Mouse (Mus musculus) T-helper 17 cell (primary cell): ENCODE results near the gene Desi1.

Experiments
- in situ Hi-C, 2 experiments: fragments of 300-600 bp; cut with MboI, MseI; formaldehyde crosslinking; loops; 1 replicate in 1 of 2; 2 replicates in 1 of 2; pipeline ENCODE4 v1.15.1; 2025; ENCODE audit warnings: high pct_unique_total_duplicates in 2 of 2

The Desi1 gene

GRCm38 (mm10) chr15:82033762-82034161 is at the start of gene Desi1:
Gene Desi1 (minus strand): TSS chr15:82033862.
- in situ Hi-C loops, result no loop called here

GRCm38 (mm10) chr15:82081161-82081560 is 47.5 kb upstream of the Desi1 start:
- in situ Hi-C loops, result no loop called here

GRCm38 (mm10) chr15:82079883-82080282 is 46.2 kb upstream of the Desi1 start:
- in situ Hi-C loops, result no loop called here

GRCm38 (mm10) chr15:82073490-82073889 is 39.8 kb upstream of the Desi1 start:
- in situ Hi-C loops, result no loop called here

- in situ Hi-C loops, result no loop called here
Measured at GRCm38 (mm10) chr15:82071816-82072469, 38.3 kb upstream of the Desi1 start.

- in situ Hi-C loops, result loop anchor here (5.0 to 10.0 kb wide), 3 partner anchors 37 to 165 kb away; no protein-coding TSS in a partner anchor
Measured at GRCm38 (mm10) chr15:82069898-82070297, 36.2 kb upstream of the Desi1 start, which contains the start of gene Mei1. Gene Mei1 (plus strand): TSS chr15:82069996.

- in situ Hi-C loops, result loop anchor here (5.0 to 10.0 kb wide), 3 partner anchors 42 to 169 kb away; no protein-coding TSS in a partner anchor
Measured at GRCm38 (mm10) chr15:82065511-82065910, 31.8 kb upstream of the Desi1 start.

GRCm38 (mm10) chr15:82063909-82064308 is 30.2 kb upstream of the Desi1 start:
- in situ Hi-C loops, result loop anchor here in 1 of 2 experiments (10.0 kb wide), 1 partner anchor 171 kb away; no protein-coding TSS in a partner anchor

- in situ Hi-C loops, result no loop called here
Measured at GRCm38 (mm10) chr15:82058719-82059201, 25.1 kb upstream of the Desi1 start, which contains the start of gene 4930407I10Rik. Gene 4930407I10Rik (plus strand): TSS chr15:82059151.

- in situ Hi-C loops, result no loop called here
Measured at GRCm38 (mm10) chr15:82052544-82052943, 18.9 kb upstream of the Desi1 start.

- in situ Hi-C loops, result loop anchor here in 1 of 2 experiments (5.0 kb wide), 1 partner anchor 85 kb away; the partner anchor contains the start of gene Pmm1
Measured at GRCm38 (mm10) chr15:82047080-82047883, 13.6 kb upstream of the Desi1 start, which contains the start of gene Snu13. Gene Snu13 (minus strand): TSS chr15:82047598.

- in situ Hi-C loops, result loop anchor here in 1 of 2 experiments (5.0 kb wide), 1 partner anchor 84 kb away; the partner anchor contains the start of gene Pmm1
Measured at GRCm38 (mm10) chr15:82046246-82046891, 12.7 kb upstream of the Desi1 start.

- in situ Hi-C loops, result no loop called here
Measured at GRCm38 (mm10) chr15:82044166-82044784, 10.6 kb upstream of the Desi1 start.

- in situ Hi-C loops, result no loop called here
Measured at GRCm38 (mm10) chr15:82040650-82041049, 7.0 kb upstream of the Desi1 start.

- in situ Hi-C loops, result no loop called here
Measured at GRCm38 (mm10) chr15:82035904-82036689, 2.4 kb upstream of the Desi1 start.

- in situ Hi-C loops, result no loop called here
Measured at GRCm38 (mm10) chr15:82032386-82032785, 1.3 kb downstream of the Desi1 start.

- in situ Hi-C loops, result no loop called here
Measured at GRCm38 (mm10) chr15:82027726-82028125, 5.9 kb downstream of the Desi1 start.

GRCm38 (mm10) chr15:82027276-82027675 is 6.4 kb downstream of the Desi1 start:
- in situ Hi-C loops, result no loop called here

GRCm38 (mm10) chr15:82023965-82024635 is 9.6 kb downstream of the Desi1 start:
- in situ Hi-C loops, result no loop called here
